Mouse (Mus musculus): Measurements from ENCODE around the gene Bsn. TPM values are rescaled to one million over a fixed set of nuclear protein-coding genes. Genes with fewer than 3 reads are reported as not detected.

Bsn gene
- polyA plus RNA-seq, 1 experiment from 2014 or later = 0.06 TPM

GRCm38 (mm10) chr9:108163646-108164284, 26.4 kb downstream of the Bsn start:
- DNase-seq (ENCODE audit: low spot score) = no peak
- TF ChIP-seq CTCF (IDR thresholded peaks at IDR 0.05) = no peak
- no peak for TF ChIP-seq EP300 (IDR thresholded peaks at IDR 0.05)
- H3K4me3 ChIP-seq (ENCODE audit: low read depth, low read length) = no peak overlapping the region
- H3K4me2 ChIP-seq (replicated peaks; ENCODE audit: low read depth, low read length) = no peak overlapping the region
- H3K4me1 ChIP-seq (ENCODE audit: insufficient read depth, low read depth, low read length) = no peaks in the 10 kb centered on the region
- ATAC-seq = no peak
- H3K36me3 ChIP-seq (ENCODE audit: insufficient read depth, low read length) = no peaks in the 10 kb centered on the region
- no peaks in the 10 kb centered on the region for H3K9me3 ChIP-seq (ENCODE audit: low read length)
- WGBS = 78% methylated on average over 16 of the region's 16 CpGs
- H3K27ac ChIP-seq (ENCODE audit: low read length) = no peak overlapping the region
- no peak overlapping the region for H3K9ac ChIP-seq (replicated peaks; ENCODE audit: low read depth)
- no peaks in the 10 kb centered on the region for H3K27me3 ChIP-seq (replicated peaks; ENCODE audit: insufficient read depth, low read length)

GRCm38 (mm10) chr9:108157891-108158290, 32.3 kb downstream of the Bsn start:
- ATAC-seq = no peak
- TF ChIP-seq CTCF (IDR thresholded peaks at IDR 0.05) (no peak), EP300 (IDR thresholded peaks at IDR 0.05) (no peak)
- H3K4me3 ChIP-seq (ENCODE audit: low read depth, low read length) = no peak overlapping the region
- 51% methylated on average over 7 of the region's 7 CpGs for WGBS
- no peak overlapping the region for H3K27ac ChIP-seq (ENCODE audit: low read length)
- no peak overlapping the region for H3K9ac ChIP-seq (replicated peaks; ENCODE audit: low read depth)
- no peaks in the 10 kb centered on the region for H3K27me3 ChIP-seq (replicated peaks; ENCODE audit: insufficient read depth, low read length)
- H3K4me2 ChIP-seq (replicated peaks; ENCODE audit: low read depth, low read length) = no peak overlapping the region
- H3K36me3 ChIP-seq (ENCODE audit: insufficient read depth, low read length) = no peaks in the 10 kb centered on the region
- no peak for DNase-seq (ENCODE audit: low spot score)
- no peaks in the 10 kb centered on the region for H3K9me3 ChIP-seq (ENCODE audit: low read length)
- no peaks in the 10 kb centered on the region for H3K4me1 ChIP-seq (ENCODE audit: insufficient read depth, low read depth, low read length)

- Histone ChIP-seq H3K27me3 (replicated peaks; ENCODE audit: insufficient read depth, low read length) (no peaks in the 10 kb centered on the region), H3K36me3 (ENCODE audit: insufficient read depth, low read length) (no peaks in the 10 kb centered on the region), H3K9ac (replicated peaks; ENCODE audit: low read depth) (no peak overlapping the region), H3K27ac (ENCODE audit: low read length) (no peak overlapping the region), H3K4me1 (ENCODE audit: insufficient read depth, low read depth, low read length) (no peaks in the 10 kb centered on the region), H3K9me3 (ENCODE audit: low read length) (no peaks in the 10 kb centered on the region), H3K4me3 (ENCODE audit: low read depth, low read length) (no peak overlapping the region), H3K4me2 (replicated peaks; ENCODE audit: low read depth, low read length) (no peak overlapping the region)
- DNase-seq (ENCODE audit: low spot score) (no peak), ATAC-seq (no peak)
- WGBS = 79% methylated on average over 6 of the region's 6 CpGs
- TF ChIP-seq CTCF (IDR thresholded peaks at IDR 0.05) (no peak), EP300 (IDR thresholded peaks at IDR 0.05) (no peak)
These were observed 32.7 kb downstream of the Bsn start for GRCm38 (mm10) chr9:108157451-108157850.

GRCm38 (mm10) chr9:108156786-108157185, 33.4 kb downstream of the Bsn start:
- Histone ChIP-seq H3K4me2 (replicated peaks; ENCODE audit: low read depth, low read length) (no peak overlapping the region), H3K4me3 (ENCODE audit: low read depth, low read length) (no peak overlapping the region), H3K27me3 (replicated peaks; ENCODE audit: insufficient read depth, low read length) (no peaks in the 10 kb centered on the region), H3K4me1 (ENCODE audit: insufficient read depth, low read depth, low read length) (no peaks in the 10 kb centered on the region), H3K9me3 (ENCODE audit: low read length) (no peaks in the 10 kb centered on the region), H3K36me3 (ENCODE audit: insufficient read depth, low read length) (no peaks in the 10 kb centered on the region), H3K27ac (ENCODE audit: low read length) (no peak overlapping the region), H3K9ac (replicated peaks; ENCODE audit: low read depth) (no peak overlapping the region)
- no peak for ATAC-seq
- TF ChIP-seq CTCF (IDR thresholded peaks at IDR 0.05) = no peak
- no peak for TF ChIP-seq EP300 (IDR thresholded peaks at IDR 0.05)
- WGBS = 73% methylated on average over 5 of the region's 5 CpGs
- DNase-seq (ENCODE audit: low spot score) = no peak

- no peak for ATAC-seq
- no peak overlapping the region for H3K9ac ChIP-seq (replicated peaks; ENCODE audit: low read depth)
- no peaks in the 10 kb centered on the region for H3K36me3 ChIP-seq (ENCODE audit: insufficient read depth, low read length)
- H3K27me3 ChIP-seq (replicated peaks; ENCODE audit: insufficient read depth, low read length) = no peaks in the 10 kb centered on the region
- no peaks in the 10 kb centered on the region for H3K4me1 ChIP-seq (ENCODE audit: insufficient read depth, low read depth, low read length)
- WGBS = 85% methylated on average over 12 of the region's 12 CpGs
- TF ChIP-seq CTCF (IDR thresholded peaks at IDR 0.05) = no peak
- TF ChIP-seq EP300 (IDR thresholded peaks at IDR 0.05) = no peak
- H3K4me2 ChIP-seq (replicated peaks; ENCODE audit: low read depth, low read length) = no peak overlapping the region
- no peaks in the 10 kb centered on the region for H3K9me3 ChIP-seq (ENCODE audit: low read length)
- no peak for DNase-seq (ENCODE audit: low spot score)
- no peak overlapping the region for H3K4me3 ChIP-seq (ENCODE audit: low read depth, low read length)
- H3K27ac ChIP-seq (ENCODE audit: low read length) = no peak overlapping the region
These were observed 35.4 kb downstream of the Bsn start for GRCm38 (mm10) chr9:108154814-108155213.

- WGBS = 67% methylated on average over 12 of the region's 12 CpGs
- no peak overlapping the region for H3K27ac ChIP-seq (ENCODE audit: low read length)
- TF ChIP-seq EP300 (IDR thresholded peaks at IDR 0.05) (no peak), CTCF (IDR thresholded peaks at IDR 0.05) (no peak)
- DNase-seq (ENCODE audit: low spot score) = no peak
- no peak overlapping the region for H3K4me2 ChIP-seq (replicated peaks; ENCODE audit: low read depth, low read length)
- no peaks in the 10 kb centered on the region for H3K4me1 ChIP-seq (ENCODE audit: insufficient read depth, low read depth, low read length)
- no peak overlapping the region for H3K9ac ChIP-seq (replicated peaks; ENCODE audit: low read depth)
- H3K36me3 ChIP-seq (ENCODE audit: insufficient read depth, low read length) = no peaks in the 10 kb centered on the region
- no peak overlapping the region for H3K4me3 ChIP-seq (ENCODE audit: low read depth, low read length)
- H3K9me3 ChIP-seq (ENCODE audit: low read length) = no peaks in the 10 kb centered on the region
- H3K27me3 ChIP-seq (replicated peaks; ENCODE audit: insufficient read depth, low read length) = no peaks in the 10 kb centered on the region
- no peak for ATAC-seq
These were observed 36.4 kb downstream of the Bsn start for GRCm38 (mm10) chr9:108153516-108154448.
